19 mouse cellular contexts compared by ENCODE assay signal in the genomic region with DNA sequence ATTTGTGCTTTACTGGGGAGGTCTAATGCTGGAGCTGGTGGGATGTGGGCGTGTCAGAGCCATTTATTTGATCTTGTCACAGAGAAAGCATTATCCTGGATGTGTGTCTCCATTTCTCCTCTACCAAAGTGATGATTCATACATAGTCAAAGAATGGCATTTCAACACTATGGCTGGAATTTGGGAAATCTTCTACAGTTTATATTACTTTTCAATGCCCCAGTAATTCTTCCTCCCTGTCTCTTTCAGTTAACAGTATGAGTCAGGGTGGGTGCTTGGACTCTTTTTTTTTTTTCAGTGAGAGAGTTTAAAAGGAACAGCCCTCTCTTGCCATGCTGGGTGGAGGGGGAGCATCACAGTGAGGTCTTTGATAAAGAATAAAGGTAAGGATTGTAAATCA.
A peak's percentile ranks its signal among the peaks of the same experiment; 100 is the strongest.
DNase-seq lines count a peak whose midpoint lies in the region; ATAC-seq and TF ChIP-seq lines count a peak whose summit lies in the region.
"Had no signal": no experiment of that assay in that cellular context is flagged by ENCODE, and none has a peak within 500 bp of the region (broad histone marks: within the 10 kb centered on the region; RNA-seq: fewer than 3 reads in every experiment).

No protein-coding gene starts in this region.

- no peak for ATAC-seq in forebrain, embryonic 12.5 days (ENCODE audit: low FRiP score)
- ATAC-seq: activated CD4-positive, CD25-positive, alpha-beta regulatory T cell, adult 4 months; forebrain, embryonic 16.5 days; intestine, embryonic 16.5 days had no signal

- H3K27ac ChIP-seq in embryonic fibroblast, embryonic 13.5 days (ENCODE audit: insufficient read depth, low read length): peak overlapping the region; percentile 93
- no peak overlapping the region for H3K27ac ChIP-seq in forebrain, embryonic 12.5 days
- no peak overlapping the region for H3K27ac ChIP-seq in heart, adult 2 months
- H3K27ac ChIP-seq: heart, embryonic 13.5 days; hindbrain, embryonic 15.5 days had no signal

- no peaks in the 10 kb centered on the region for H3K79me2 ChIP-seq in heart, adult 2 months (replicated peaks; ENCODE audit: control insufficient read depth, insufficient read depth, low read length)

- peak; percentile 89 for DNase-seq in 3T3-L1 (ENCODE audit: low read depth, low spot score)
- DNase-seq in MN1 (ENCODE audit: low spot score): peak; percentile 4
- no peak for DNase-seq in embryo, embryonic 10 days (ENCODE audit: low spot score)
- DNase-seq in heart, adult 2 months: no peak
- DNase-seq: adrenal gland, postnatal 14 days; cerebellum, adult 11-12 months; cerebellum, adult 9-10 months; cerebellum, postnatal 25 days; gastrocnemius, postnatal 10 days; heart, postnatal 36 days had no signal

- no peak for TF ChIP-seq POLR2A in embryonic fibroblast, embryonic 13.5 days (IDR thresholded peaks at IDR 0.05; ENCODE audit: low read depth, low read length)
- TF ChIP-seq POLR2A in heart, adult 2 months (IDR thresholded peaks at IDR 0.05; ENCODE audit: insufficient read depth, low read depth, low read length): no peak

- peaks cover 10% of the 10 kb centered on the region for H3K4me1 ChIP-seq in embryonic fibroblast, embryonic 13.5 days (ENCODE audit: control insufficient read depth, insufficient read depth, low read length)
- H3K4me1 ChIP-seq in forebrain, embryonic 12.5 days: no peaks in the 10 kb centered on the region
- no peaks in the 10 kb centered on the region; the same call in 1 of the 2 replicates for H3K4me1 ChIP-seq in heart, adult 2 months (ENCODE audit: control insufficient read depth, insufficient read depth, low read length)
- H3K4me1 ChIP-seq: hindbrain, embryonic 15.5 days had no signal

- intact Hi-C loops in heart, adult 2 months (cut with DNase I): no loop called here

- no peak overlapping the region for H3K4me2 ChIP-seq in forebrain, embryonic 12.5 days
- H3K4me2 ChIP-seq: heart, embryonic 13.5 days; hindbrain, embryonic 15.5 days had no signal

- 83% methylated on average over 1 of the region's 1 CpGs for WGBS in forebrain, embryonic 12.5 days
- 70% methylated on average over 1 of the region's 1 CpGs for WGBS in heart, adult 2 months

- no peak overlapping the region for H3K4me3 ChIP-seq in embryonic fibroblast, embryonic 13.5 days (ENCODE audit: insufficient read depth, low read length)
- no peak overlapping the region for H3K4me3 ChIP-seq in forebrain, embryonic 12.5 days (replicated peaks)
- no peak overlapping the region for H3K4me3 ChIP-seq in heart, adult 2 months
- H3K4me3 ChIP-seq: erythroblast, embryonic 14.5 days; heart, embryonic 13.5 days; hindbrain, embryonic 15.5 days had no signal

- TF ChIP-seq CTCF in embryonic fibroblast, embryonic 13.5 days (IDR thresholded peaks at IDR 0.05; ENCODE audit: borderline replicate concordance, insufficient read depth, low read length): no peak
- no peak for TF ChIP-seq CTCF in heart, adult 2 months (IDR thresholded peaks at IDR 0.05)

- TF ChIP-seq EP300 in heart, adult 2 months (IDR thresholded peaks at IDR 0.05; ENCODE audit: insufficient read depth, low read depth, low read length): no peak

- H3K27me3 ChIP-seq in forebrain, embryonic 12.5 days: no peaks in the 10 kb centered on the region
- no peaks in the 10 kb centered on the region for H3K27me3 ChIP-seq in heart, adult 2 months (ENCODE audit: control insufficient read depth, insufficient read depth, low read length)
- H3K27me3 ChIP-seq: CH12.LX; heart, embryonic 13.5 days; hindbrain, embryonic 15.5 days had no signal

- no peaks in the 10 kb centered on the region for H3K36me3 ChIP-seq in forebrain, embryonic 12.5 days (replicated peaks)
- H3K36me3 ChIP-seq in heart, adult 2 months (ENCODE audit: control insufficient read depth, insufficient read depth, low read length): no peaks in the 10 kb centered on the region
- H3K36me3 ChIP-seq: heart, embryonic 13.5 days; hindbrain, embryonic 15.5 days had no signal

- H3K9ac ChIP-seq in forebrain, embryonic 12.5 days: no peak overlapping the region
- no peak overlapping the region for H3K9ac ChIP-seq in heart, adult 2 months (ENCODE audit: low read depth, low read length)
- H3K9ac ChIP-seq: heart, embryonic 13.5 days; hindbrain, embryonic 15.5 days had no signal

- no peaks in the 10 kb centered on the region for H3K9me3 ChIP-seq in forebrain, embryonic 12.5 days
- H3K9me3 ChIP-seq: heart, embryonic 13.5 days; hindbrain, embryonic 15.5 days had no signal

Comparison
In these comparisons a context has a peak if more than half of its experiments do, and no peak if none do; other contexts are left out.
1. DNase-seq: peak in 3T3-L1 (single experiment) and MN1 (single experiment); none in embryo, embryonic 10 days (single experiment) and heart, adult 2 months (0 of 2).